Comparison of ENCODE assay signal across 8 mouse cellular contexts in genomic region chr7:126847421-126848398, GRCm38 (mm10). TPM values are rescaled to one million over a fixed set of nuclear protein-coding genes. Genes with fewer than 3 reads are reported as not detected.
DNase-seq lines count a peak whose midpoint lies in the region; TF ChIP-seq lines count a peak whose summit lies in the region.

No protein-coding gene starts in this region.

- H3K36me3 ChIP-seq in kidney, adult 2 months (ENCODE audit: control insufficient read depth, insufficient read depth, low read length) = no peaks in the 10 kb centered on the region
- H3K36me3 ChIP-seq in embryonic facial prominence, embryonic 10.5 days (replicated peaks) = peaks cover 20% of the 10 kb centered on the region
- peaks cover 19% of the 10 kb centered on the region for H3K36me3 ChIP-seq in limb, embryonic 10.5 days

- peaks cover 3% of the 10 kb centered on the region for H3K27me3 ChIP-seq in kidney, adult 2 months (replicated peaks; ENCODE audit: control insufficient read depth, insufficient read depth, low read length)
- peaks cover 62% of the 10 kb centered on the region for H3K27me3 ChIP-seq in embryonic facial prominence, embryonic 10.5 days (replicated peaks; ENCODE audit: low read depth, poor library complexity, severe bottlenecking)
- H3K27me3 ChIP-seq in limb, embryonic 10.5 days (ENCODE audit: low read depth, poor library complexity, severe bottlenecking) = peaks cover 54% of the 10 kb centered on the region

- H3K4me3 ChIP-seq in kidney, adult 2 months (ENCODE audit: insufficient read depth, low read depth, low read length) = peak overlapping the region; percentile 45
- peak overlapping the region; percentile 74 for H3K4me3 ChIP-seq in embryonic facial prominence, embryonic 10.5 days
- H3K4me3 ChIP-seq in limb, embryonic 10.5 days = peak overlapping the region; percentile 71

- WGBS in kidney, adult 2 months = 3% methylated on average over 74 of the region's 74 CpGs
- WGBS in embryonic facial prominence, embryonic 10.5 days = 1% methylated on average over 74 of the region's 74 CpGs
- WGBS in limb, embryonic 10.5 days = under 1% methylated on average over 74 of the region's 74 CpGs

- no peak for TF ChIP-seq POLR2A in kidney, adult 2 months (IDR thresholded peaks at IDR 0.05; ENCODE audit: low read depth, low read length)

- no peak for TF ChIP-seq CTCF in kidney, adult 2 months (conservative IDR thresholded peaks at IDR 0.05; ENCODE audit: insufficient read depth, insufficient read length, low read depth, low read length)

- H3K27ac ChIP-seq in kidney, adult 2 months (ENCODE audit: insufficient read depth, low read depth, low read length) = no peak overlapping the region
- H3K27ac ChIP-seq in embryonic facial prominence, embryonic 10.5 days (replicated peaks) = peak overlapping the region; percentile 78
- H3K27ac ChIP-seq in limb, embryonic 10.5 days = peak overlapping the region; percentile 78

- DNase-seq in kidney, adult 2 months = no peak
- no peak for DNase-seq in kidney, adult 9 months
- DNase-seq in Muller cell, postnatal 12 days (ENCODE audit: inconsistent ontology term) = peak; percentile 42
- peak; percentile 74 for DNase-seq in embryonic facial prominence, embryonic 10.5 days (ENCODE audit: low spot score)
- DNase-seq in limb, embryonic 10.5 days (ENCODE audit: low spot score) = peak; percentile 70
- DNase-seq in retina, embryonic 14.5 days (ENCODE audit: low spot score) = peak; percentile 82
- no peak for DNase-seq in gastrocnemius, postnatal 25 days
- no peak for DNase-seq in kidney, postnatal 25 days

- H3K4me1 ChIP-seq in kidney, adult 2 months (ENCODE audit: control insufficient read depth, insufficient read depth, low read length) = no peaks in the 10 kb centered on the region
- H3K4me1 ChIP-seq in embryonic facial prominence, embryonic 10.5 days = peaks cover 46% of the 10 kb centered on the region
- peaks cover 27% of the 10 kb centered on the region for H3K4me1 ChIP-seq in limb, embryonic 10.5 days

- no peaks in the 10 kb centered on the region for H3K9me3 ChIP-seq in embryonic facial prominence, embryonic 10.5 days
- H3K9me3 ChIP-seq in limb, embryonic 10.5 days (replicated peaks) = no peaks in the 10 kb centered on the region

RNA-seq across cellular contexts. Expression of gene Doc2a, which starts 0.5 kb away (rescaled TPM):
- polyA plus RNA-seq in kidney, adult 2 months (2012; rRNA removed) = 0.15 and 0.33 TPM in 2 replicates
- 3.1 and 5.5 TPM in 2 replicates for polyA plus RNA-seq in embryonic facial prominence, embryonic 10.5 days (2016; fragmentation: Nextera tagmentation; extraction: Ambion mirVana)
- 1.0 and 1.9 TPM in 2 replicates for polyA plus RNA-seq in limb, embryonic 10.5 days (2016; fragmentation: Nextera tagmentation; extraction: Ambion mirVana)
- total RNA-seq in gastrocnemius, postnatal 25 days (2021) = not detected

RNA-seq across cellular contexts. Expression of gene Hirip3, which starts 14.1 kb away (rescaled TPM):
- 4.2 and 6.6 TPM in 2 replicates for polyA plus RNA-seq in kidney, adult 2 months (2012; rRNA removed)
- polyA plus RNA-seq in embryonic facial prominence, embryonic 10.5 days (2016; fragmentation: Nextera tagmentation; extraction: Ambion mirVana) = 49.3 and 57.0 TPM in 2 replicates
- 51.9 and 57.2 TPM in 2 replicates for polyA plus RNA-seq in limb, embryonic 10.5 days (2016; fragmentation: Nextera tagmentation; extraction: Ambion mirVana)
- 1 to 10 TPM; 4.2 to 5.0 TPM for total RNA-seq in gastrocnemius, postnatal 25 days (2021)

RNA-seq across cellular contexts. Expression of gene Ino80e, which starts 14.5 kb away (rescaled TPM):
- polyA plus RNA-seq in kidney, adult 2 months (2012; rRNA removed) = 39.6 and 47.0 TPM in 2 replicates
- polyA plus RNA-seq in embryonic facial prominence, embryonic 10.5 days (2016; fragmentation: Nextera tagmentation; extraction: Ambion mirVana) = 114 and 118 TPM in 2 replicates
- 117 and 131 TPM in 2 replicates for polyA plus RNA-seq in limb, embryonic 10.5 days (2016; fragmentation: Nextera tagmentation; extraction: Ambion mirVana)
- total RNA-seq in gastrocnemius, postnatal 25 days (2021) = 10 to 100 TPM; 11.2 to 11.8 TPM

RNA-seq across cellular contexts. Expression of gene 4930451I11Rik, which starts 16.3 kb away (rescaled TPM):
- polyA plus RNA-seq in kidney, adult 2 months (2012; rRNA removed) = 0.46 TPM in 1 of 2 replicates, not detected in the other
- not detected in 2 replicates for polyA plus RNA-seq in embryonic facial prominence, embryonic 10.5 days (2016; fragmentation: Nextera tagmentation; extraction: Ambion mirVana)
- not detected in 2 replicates for polyA plus RNA-seq in limb, embryonic 10.5 days (2016; fragmentation: Nextera tagmentation; extraction: Ambion mirVana)
- not detected for total RNA-seq in gastrocnemius, postnatal 25 days (2021)

RNA-seq across cellular contexts. Expression of gene Taok2, which starts 36.8 kb away (rescaled TPM):
- polyA plus RNA-seq in kidney, adult 2 months (2012; rRNA removed) = 56.5 and 75.2 TPM in 2 replicates
- 55.3 and 56.9 TPM in 2 replicates for polyA plus RNA-seq in embryonic facial prominence, embryonic 10.5 days (2016; fragmentation: Nextera tagmentation; extraction: Ambion mirVana)
- polyA plus RNA-seq in limb, embryonic 10.5 days (2016; fragmentation: Nextera tagmentation; extraction: Ambion mirVana) = 48.5 and 56.4 TPM in 2 replicates
- total RNA-seq in gastrocnemius, postnatal 25 days (2021) = 10 to 100 TPM; 20.3 to 26.4 TPM

Comparison
In these comparisons a context has a peak if more than half of its experiments do, and no peak if none do; other contexts are left out.
1. DNase-seq: peak in Muller cell, postnatal 12 days (single experiment), embryonic facial prominence, embryonic 10.5 days (single experiment), limb, embryonic 10.5 days (single experiment) and retina, embryonic 14.5 days (single experiment); none in kidney, adult 2 months (single experiment), kidney, adult 9 months (single experiment), gastrocnemius, postnatal 25 days (single experiment) and kidney, postnatal 25 days (0 of 2).
2. Peak in every context shown above with its lines, with median percentiles within 50 percentile points of each other: H3K4me3 ChIP-seq.